Mouse (Mus musculus) liver, adult 2 months (tissue): ENCODE measurements around the gene Pabpc4.

ENCODE experiments used
- CTCF ChIP-seq: fragments of 200-500 bp; IDR thresholded peaks from 2 replicates; pipeline ENCODE4 v1.5.1; 2011; ENCODE audit warnings: low read depth, low read length, control low read depth
- POLR2A ChIP-seq: fragments of 200-500 bp; IDR thresholded peaks from 2 replicates; pipeline ENCODE4 v1.6.1; 2011; ENCODE audit warnings: low read length, control low read depth; ENCODE audit not compliant: insufficient read depth; ENCODE audit errors: extremely low read depth

- TF ChIP-seq CTCF (peak; percentile 44; the same call in 1 of the 2 replicates), POLR2A (no peak)
Measured at GRCm38 (mm10) chr4:123223309-123223708, 38.8 kb upstream of the Pabpc4 start.
